In genomic region chr4:114410026-114410425, GRCm38 (mm10) we compare ENCODE assay signal across 11 mouse cellular contexts. TPM values are rescaled to one million over a fixed set of nuclear protein-coding genes. Genes with fewer than 3 reads are reported as not detected.
A peak's percentile ranks its signal among the peaks of the same experiment; 100 is the strongest.
DNase-seq lines count a peak whose midpoint lies in the region; ATAC-seq and TF ChIP-seq lines count a peak whose summit lies in the region.
"Had no signal": no experiment of that assay in that cellular context is flagged by ENCODE, and none has a peak within 500 bp of the region (broad histone marks: within the 10 kb centered on the region; RNA-seq: fewer than 3 reads in every experiment).

No protein-coding gene starts in this region.

- no peak for DNase-seq in hindbrain, embryonic 10.5 days (ENCODE audit: low spot score)
- no peak for DNase-seq in hindbrain, postnatal 0 days (ENCODE audit: low spot score)
- DNase-seq in neural tube, embryonic 11.5 days (ENCODE audit: low spot score): peak; percentile 28
- no peak for DNase-seq in neural tube, embryonic 10.5 days (ENCODE audit: extremely low spot score, low spot score)
- no peak for DNase-seq in adrenal gland, postnatal 36 days
- DNase-seq in left cerebral cortex, postnatal 36 days (ENCODE audit: low spot score in 2 of 2): no peak
- DNase-seq: cerebellum, adult 9-11 months; gastrocnemius, postnatal 36 days had no signal

- H3K4me2 ChIP-seq in hindbrain, postnatal 0 days (ENCODE audit: low read depth, low read length): no peak overlapping the region
- H3K4me2 ChIP-seq in neural tube, embryonic 11.5 days (ENCODE audit: low read depth): peak overlapping the region; percentile 26
- H3K4me2 ChIP-seq in kidney, embryonic 15.5 days: peak overlapping the region; percentile 97
- H3K4me2 ChIP-seq in neural tube, embryonic 15.5 days: peak overlapping the region; percentile 22
- H3K4me2 ChIP-seq: liver, embryonic 15.5 days had no signal

- peak overlapping the region; percentile 32 for H3K4me3 ChIP-seq in hindbrain, embryonic 10.5 days
- H3K4me3 ChIP-seq in hindbrain, postnatal 0 days (ENCODE audit: low read length): no peak overlapping the region
- H3K4me3 ChIP-seq in neural tube, embryonic 11.5 days (ENCODE audit: low read depth, low read length): no peak overlapping the region
- H3K4me3 ChIP-seq in kidney, embryonic 15.5 days (replicated peaks): peak overlapping the region; percentile 24
- no peak overlapping the region for H3K4me3 ChIP-seq in neural tube, embryonic 15.5 days (replicated peaks)
- H3K4me3 ChIP-seq: liver, embryonic 15.5 days had no signal

- peaks cover 47% of the 10 kb centered on the region for H3K4me1 ChIP-seq in hindbrain, embryonic 10.5 days (replicated peaks)
- H3K4me1 ChIP-seq in hindbrain, postnatal 0 days (ENCODE audit: insufficient read depth, low read length): peaks cover 9% of the 10 kb centered on the region; the same call in 1 of the 2 replicates
- peaks cover 22% of the 10 kb centered on the region for H3K4me1 ChIP-seq in neural tube, embryonic 11.5 days (ENCODE audit: control insufficient read depth, insufficient read depth, low read length)
- H3K4me1 ChIP-seq in kidney, embryonic 15.5 days: peaks cover 59% of the 10 kb centered on the region
- peaks cover 15% of the 10 kb centered on the region for H3K4me1 ChIP-seq in neural tube, embryonic 15.5 days

- H3K9ac ChIP-seq in hindbrain, postnatal 0 days (replicated peaks; ENCODE audit: low read length): no peak overlapping the region
- no peak overlapping the region for H3K9ac ChIP-seq in neural tube, embryonic 11.5 days (ENCODE audit: low read length)
- H3K9ac ChIP-seq in kidney, embryonic 15.5 days: no peak overlapping the region
- no peak overlapping the region for H3K9ac ChIP-seq in neural tube, embryonic 15.5 days (replicated peaks)
- H3K9ac ChIP-seq: liver, embryonic 15.5 days had no signal

- no peaks in the 10 kb centered on the region for H3K9me3 ChIP-seq in hindbrain, embryonic 10.5 days
- no peaks in the 10 kb centered on the region for H3K9me3 ChIP-seq in hindbrain, postnatal 0 days (ENCODE audit: low read length)
- no peaks in the 10 kb centered on the region for H3K9me3 ChIP-seq in neural tube, embryonic 11.5 days (ENCODE audit: control insufficient read depth, low read length)
- no peaks in the 10 kb centered on the region for H3K9me3 ChIP-seq in kidney, embryonic 15.5 days (replicated peaks)
- H3K9me3 ChIP-seq in neural tube, embryonic 15.5 days (replicated peaks): no peaks in the 10 kb centered on the region
- H3K9me3 ChIP-seq: liver, embryonic 15.5 days had no signal

- H3K27me3 ChIP-seq in hindbrain, embryonic 10.5 days (ENCODE audit: insufficient read depth, poor library complexity, severe bottlenecking): peaks cover 44% of the 10 kb centered on the region
- 0 out of 2 replicates have a peak, but pooled peaks cover 5% of the 10 kb centered on the region for H3K27me3 ChIP-seq in hindbrain, postnatal 0 days (ENCODE audit: insufficient read depth, low read length)
- H3K27me3 ChIP-seq in neural tube, embryonic 11.5 days (ENCODE audit: control insufficient read depth, insufficient read depth, low read length): peaks cover 13% of the 10 kb centered on the region
- peaks cover 34% of the 10 kb centered on the region for H3K27me3 ChIP-seq in kidney, embryonic 15.5 days
- H3K27me3 ChIP-seq in neural tube, embryonic 15.5 days (replicated peaks): peaks cover 32% of the 10 kb centered on the region

- intact Hi-C loops in left cerebral cortex, postnatal 36 days (cut with DNase I): no loop called here

- no peak for ATAC-seq in hindbrain, postnatal 0 days
- 0 out of 2 replicates have a peak, but pooled peaks have one; percentile 6 for ATAC-seq in neural tube, embryonic 11.5 days (ENCODE audit: insufficient read depth, low FRiP score, low TSS enrichment)
- no peak for ATAC-seq in kidney, embryonic 15.5 days (replicated peaks; ENCODE audit: low FRiP score)
- no peak for ATAC-seq in neural tube, embryonic 15.5 days (ENCODE audit: low FRiP score)

- TF ChIP-seq CTCF in hindbrain, postnatal 0 days (IDR thresholded peaks at IDR 0.05; ENCODE audit: low read depth): no peak

- WGBS in hindbrain, embryonic 10.5 days: 15% methylated on average over 3 of the region's 3 CpGs
- WGBS in hindbrain, postnatal 0 days: 22% methylated on average over 3 of the region's 3 CpGs
- WGBS in neural tube, embryonic 11.5 days: 13% methylated on average over 3 of the region's 3 CpGs
- 21% methylated on average over 3 of the region's 3 CpGs for WGBS in kidney, embryonic 15.5 days
- WGBS in neural tube, embryonic 15.5 days: 40% methylated on average over 3 of the region's 3 CpGs

- H3K36me3 ChIP-seq in hindbrain, embryonic 10.5 days: no peaks in the 10 kb centered on the region
- no peaks in the 10 kb centered on the region for H3K36me3 ChIP-seq in hindbrain, postnatal 0 days (ENCODE audit: insufficient read depth, low read length)
- H3K36me3 ChIP-seq in neural tube, embryonic 11.5 days (ENCODE audit: control insufficient read depth, insufficient read depth, low read length): no peaks in the 10 kb centered on the region
- H3K36me3 ChIP-seq in kidney, embryonic 15.5 days: no peaks in the 10 kb centered on the region
- H3K36me3 ChIP-seq in neural tube, embryonic 15.5 days: no peaks in the 10 kb centered on the region
- H3K36me3 ChIP-seq: liver, embryonic 15.5 days had no signal

- H3K27ac ChIP-seq in hindbrain, embryonic 10.5 days: peak overlapping the region; percentile 70
- no peak overlapping the region for H3K27ac ChIP-seq in hindbrain, postnatal 0 days
- H3K27ac ChIP-seq in neural tube, embryonic 11.5 days (ENCODE audit: low read depth, low read length): no peak overlapping the region
- H3K27ac ChIP-seq in kidney, embryonic 15.5 days: peak overlapping the region; percentile 76
- no peak overlapping the region for H3K27ac ChIP-seq in neural tube, embryonic 15.5 days (replicated peaks)
- H3K27ac ChIP-seq: liver, embryonic 15.5 days had no signal

RNA-seq across cellular contexts. Expression of gene Trabd2b, which starts 3.5 kb away (rescaled TPM):
- 1.2 and 1.5 TPM in 2 replicates for polyA plus RNA-seq in hindbrain, embryonic 10.5 days (2016; fragmentation: Nextera tagmentation; extraction: Ambion mirVana)
- total RNA-seq in hindbrain, postnatal 0 days (2014; rRNA removed): 1.5 and 1.8 TPM in 2 replicates
- polyA plus RNA-seq in hindbrain, postnatal 0 days (2015; fragmentation: Nextera tagmentation; extraction: Ambion mirVana): 0.59 and 0.65 TPM in 2 replicates
- 2.0 and 2.2 TPM in 2 replicates for polyA plus RNA-seq in neural tube, embryonic 11.5 days (2014; fragmentation: Nextera tagmentation; extraction: Ambion mirVana)
- 4.9 TPM in 2 replicates for polyA plus RNA-seq in kidney, embryonic 15.5 days (2015; fragmentation: Nextera tagmentation; extraction: Ambion mirVana)
- polyA plus RNA-seq in neural tube, embryonic 15.5 days (2015; fragmentation: Nextera tagmentation; extraction: Ambion mirVana): 0.56 and 0.75 TPM in 2 replicates
- total RNA-seq in adrenal gland, postnatal 36 days (2021): 1 to 10 TPM; 1.3 to 2.2 TPM
- total RNA-seq in left cerebral cortex, postnatal 36 days (2021): 1 to 10 TPM; 4.4 to 4.9 TPM

Comparison
In these comparisons a context has a peak if more than half of its experiments do, and no peak if none do; other contexts are left out.
1. H3K27ac ChIP-seq: peak in hindbrain, embryonic 10.5 days (single experiment) and kidney, embryonic 15.5 days (single experiment); none in hindbrain, postnatal 0 days (single experiment), neural tube, embryonic 11.5 days (single experiment) and neural tube, embryonic 15.5 days (single experiment).
2. H3K4me3 ChIP-seq: peak in hindbrain, embryonic 10.5 days (single experiment) and kidney, embryonic 15.5 days (single experiment); none in hindbrain, postnatal 0 days (single experiment), neural tube, embryonic 11.5 days (single experiment) and neural tube, embryonic 15.5 days (single experiment).